Mouse (Mus musculus) G1E (cell line): Measurements from ENCODE around the gene Hsd3b5. TPM values are rescaled to one million over a fixed set of nuclear protein-coding genes. Genes with fewer than 3 reads are reported as not detected.
"Not testable (repeated sequence)": the region's sequence is repeated elsewhere in the genome, so short reads cannot be mapped to it uniquely, and the experiment has no call there.

ENCODE experiments used
- ATAC-seq: 2 replicates; pipeline ENCODE4 v1.8.0; 2016; ENCODE audit warnings: mild to moderate bottlenecking; ENCODE audit not compliant: insufficient number of reproducible peaks, poor library complexity, low FRiP score, severe bottlenecking; ENCODE audit errors: extremely low read depth
- DNase-seq: peaks from one replicate; pipeline ENCODE4 v3.0.0; 2012; ENCODE audit warnings: low spot score
- H3K27me3 ChIP-seq: 2 replicates; pipeline ENCODE4 v1.6.1; 2012; ENCODE audit warnings: mild to moderate bottlenecking, low read length, inconsistent platforms; ENCODE audit not compliant: insufficient read depth
- H3K36me3 ChIP-seq: replicated peaks from 2 replicates; pipeline ENCODE3; 2012; ENCODE audit warnings: mild to moderate bottlenecking, inconsistent platforms
- H3K4me1 ChIP-seq: 2 replicates; pipeline ENCODE4 v1.6.1; 2012; ENCODE audit warnings: low read depth, low read length, inconsistent platforms, mixed read lengths; ENCODE audit not compliant: insufficient read depth
- H3K4me3 ChIP-seq: 2 replicates; pipeline ENCODE4 v1.5.1; 2012; ENCODE audit warnings: low read depth, mild to moderate bottlenecking, inconsistent platforms, low read length, moderate library complexity, mixed read lengths
- H3K9me3 ChIP-seq: replicated peaks from 2 replicates; pipeline ENCODE4 v1.6.1; 2012; ENCODE audit warnings: inconsistent platforms
- CTCF ChIP-seq: IDR thresholded peaks from 2 replicates; pipeline ENCODE4 v1.5.1; 2012; ENCODE audit warnings: low read depth, low read length, inconsistent platforms, mixed read lengths
- GATA1 ChIP-seq: IDR thresholded peaks from 2 replicates; pipeline ENCODE4 v1.6.1; 2012; ENCODE audit warnings: borderline replicate concordance, low read length, inconsistent platforms, mixed read lengths
- GATA2 ChIP-seq: IDR thresholded peaks from 2 replicates; pipeline ENCODE4 v1.6.1; 2012; ENCODE audit warnings: low read depth, low read length, inconsistent platforms, borderline replicate concordance
- POLR2AphosphoS5 ChIP-seq: IDR thresholded peaks from 2 replicates; pipeline ENCODE4 v1.6.1; 2012; ENCODE audit warnings: low read depth, low read length, inconsistent platforms; ENCODE audit not compliant: insufficient replicate concordance
- TAL1 ChIP-seq: conservative IDR thresholded peaks from 2 replicates; pipeline ENCODE4 v1.6.1; 2012; ENCODE audit warnings: low read depth, low read length, inconsistent platforms, mixed read lengths
- polyA plus RNA-seq: library from polyadenylated mRNA; stranded (reverse); fragments of >175 nt; gene quantifications from 2 replicates; pipeline ENCODE4 v1.2.3, GENCODE M21; 2012
- total RNA-seq, 2 experiments: library from RNA; stranded (forward) in 1 of 2; stranded (reverse) in 1 of 2; fragments of 200-1000 nt in 1 of 2; fragments of >200 nt in 1 of 2; fragmentation: Nextera tagmentation in 1 of 2; gene quantifications; 2 replicates each; pipeline ENCODE4 v1.2.3; 2014 to 2017

The Hsd3b5 gene
- total and polyA plus RNA-seq, 3 experiments: 0.11 TPM; not detected in 2

DNA sequence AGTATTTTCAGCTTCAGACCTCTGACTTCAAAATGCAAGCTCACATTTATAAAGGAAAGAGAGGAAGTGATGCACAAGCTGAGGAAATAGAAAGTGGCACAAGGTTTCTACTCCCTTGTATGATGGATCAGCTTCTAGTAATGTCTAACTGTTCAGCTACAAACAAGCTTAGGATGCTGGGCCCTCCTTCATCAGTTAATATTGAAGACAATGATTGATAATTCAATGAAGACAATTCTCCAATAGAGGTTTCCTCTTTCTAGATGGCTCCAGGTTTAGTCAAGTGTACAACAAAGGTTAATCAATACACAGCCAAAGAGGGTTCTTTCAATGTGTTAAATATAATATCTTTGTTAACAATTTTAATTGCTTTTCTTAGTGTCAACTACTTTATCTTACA is 41.3 kb downstream of the Hsd3b5 start, which contains the start of gene Gm10681:
TSS of gene Gm10681 (minus strand) at position 101 of the 400 bp plus-strand sequence.
- H3K4me3 ChIP-seq: no peak within 1 kb of the TSS
- ATAC-seq (no peak), DNase-seq (no peak)
- H3K9me3 ChIP-seq: peaks cover 4% of the 10 kb centered on the region; the same call in 1 of the 2 replicates
- no peaks in the 10 kb centered on the region for H3K4me1 ChIP-seq
- TF ChIP-seq GATA2 (no peak), GATA1 (no peak), POLR2AphosphoS5 (no peak), TAL1 (no peak)
- no peaks in the 10 kb centered on the region for H3K27me3 ChIP-seq
- H3K36me3 ChIP-seq: no peaks in the 10 kb centered on the region

GRCm38 (mm10) chr3:98587721-98588120 is 42.3 kb downstream of the Hsd3b5 start:
- ATAC-seq: no peak
- H3K27me3 ChIP-seq: no peaks in the 10 kb centered on the region
- no peaks in the 10 kb centered on the region for H3K9me3 ChIP-seq
- no peaks in the 10 kb centered on the region for H3K4me1 ChIP-seq
- H3K4me3 ChIP-seq: no peak overlapping the region
- no peak for DNase-seq
- no peaks in the 10 kb centered on the region for H3K36me3 ChIP-seq
- TF ChIP-seq GATA1 (no peak), CTCF (no peak), GATA2 (no peak), POLR2AphosphoS5 (no peak), TAL1 (no peak)

- H3K4me1 ChIP-seq, DNase-seq, H3K36me3 ChIP-seq, H3K27me3 ChIP-seq, H3K4me3 ChIP-seq, ATAC-seq, H3K9me3 ChIP-seq: not testable (repeated sequence)
Observed at GRCm38 (mm10) chr3:98582622-98583021, 47.4 kb downstream of the Hsd3b5 start.

DNA sequence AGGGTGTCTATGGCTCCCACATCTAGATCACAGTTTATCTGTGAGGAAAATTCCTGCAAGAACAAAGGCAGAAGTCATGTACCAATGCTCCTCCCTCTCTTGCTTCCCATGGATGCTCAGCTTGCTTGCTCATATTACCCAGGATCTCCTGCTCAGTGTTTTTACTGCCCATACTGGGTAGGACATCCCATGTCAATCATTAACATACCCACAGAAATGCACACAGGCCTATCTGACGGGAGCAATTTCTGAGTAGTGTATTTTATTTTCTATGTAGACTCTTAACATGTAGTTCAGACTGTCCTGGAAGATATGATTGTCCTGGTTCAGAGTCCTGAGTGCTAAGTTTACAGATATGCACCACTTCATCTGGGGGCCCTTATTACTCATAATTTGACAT is 47.9 kb downstream of the Hsd3b5 start:
- ATAC-seq, H3K27me3 ChIP-seq, H3K4me1 ChIP-seq, H3K36me3 ChIP-seq, H3K4me3 ChIP-seq, DNase-seq, H3K9me3 ChIP-seq: not testable (repeated sequence)

DNA sequence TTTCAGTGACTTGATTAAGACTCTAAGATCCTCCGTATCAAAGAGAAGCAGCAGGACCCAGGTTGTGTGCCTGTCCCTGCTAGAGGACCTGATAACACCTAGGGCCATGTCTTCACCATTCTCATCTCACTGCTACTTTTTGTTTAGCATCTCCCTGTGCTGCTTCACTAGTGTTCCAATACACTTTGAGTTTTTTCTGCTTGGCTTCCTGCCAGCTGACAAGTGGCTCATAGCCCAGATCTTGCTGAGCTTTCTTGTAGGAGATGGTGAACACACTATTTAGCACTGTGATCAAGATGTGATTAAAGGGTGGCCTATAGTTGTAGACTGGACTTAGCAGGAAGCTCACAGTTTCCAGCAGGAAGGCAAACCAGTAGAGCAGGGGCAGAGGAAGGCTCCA is 49.0 kb downstream of the Hsd3b5 start:
- not testable (repeated sequence) for H3K36me3 ChIP-seq, DNase-seq, H3K4me1 ChIP-seq, H3K9me3 ChIP-seq, H3K4me3 ChIP-seq, ATAC-seq, H3K27me3 ChIP-seq

Other genes starting within 250 kb of the Hsd3b5 start
- not detected in 2 replicates for gene Zfp697, start 247.8 kb downstream of the Hsd3b5 start, total RNA-seq (2014; fragmentation: Nextera tagmentation)
- 0.06 and 0.16 TPM in 2 replicates for gene Zfp697, start 247.8 kb downstream of the Hsd3b5 start, total RNA-seq (2017)
- not detected in 2 replicates for gene Zfp697, start 247.8 kb downstream of the Hsd3b5 start, polyA plus RNA-seq
- not detected in 2 replicates for gene Gm4450, start 173.1 kb downstream of the Hsd3b5 start, total RNA-seq (2014; fragmentation: Nextera tagmentation)
- 0.12 TPM in 1 of 2 replicates, not detected in the other for gene Gm4450, start 173.1 kb downstream of the Hsd3b5 start, total RNA-seq (2017)
- gene Gm4450, start 173.1 kb downstream of the Hsd3b5 start, polyA plus RNA-seq: not detected in 2 replicates
- not detected in 2 replicates for gene Hsd3b4, start 119.7 kb downstream of the Hsd3b5 start, total RNA-seq (2014; fragmentation: Nextera tagmentation)
- gene Hsd3b4, start 119.7 kb downstream of the Hsd3b5 start, total RNA-seq (2017): 0.05 TPM in 1 of 2 replicates, not detected in the other
- gene Hsd3b4, start 119.7 kb downstream of the Hsd3b5 start, polyA plus RNA-seq: not detected in 2 replicates
- not detected in 2 replicates for gene Gm10681, start 41.4 kb downstream of the Hsd3b5 start, total RNA-seq (2014; fragmentation: Nextera tagmentation)
- 0.05 TPM in 1 of 2 replicates, not detected in the other for gene Gm10681, start 41.4 kb downstream of the Hsd3b5 start, total RNA-seq (2017)
- gene Gm10681, start 41.4 kb downstream of the Hsd3b5 start, polyA plus RNA-seq: not detected in 2 replicates
- not detected in 2 replicates for gene Hsd3b2, start 94.3 kb upstream of the Hsd3b5 start, total RNA-seq (2014; fragmentation: Nextera tagmentation)
- gene Hsd3b2, start 94.3 kb upstream of the Hsd3b5 start, total RNA-seq (2017): 0.06 and 0.11 TPM in 2 replicates
- not detected in 2 replicates for gene Hsd3b2, start 94.3 kb upstream of the Hsd3b5 start, polyA plus RNA-seq
- gene Hsd3b3, start 132.9 kb upstream of the Hsd3b5 start, total RNA-seq (2014; fragmentation: Nextera tagmentation): not detected in 2 replicates
- 0.49 TPM in 1 of 2 replicates, not detected in the other for gene Hsd3b3, start 132.9 kb upstream of the Hsd3b5 start, total RNA-seq (2017)
- gene Hsd3b3, start 132.9 kb upstream of the Hsd3b5 start, polyA plus RNA-seq: not detected in 2 replicates
- not detected in 2 replicates for gene Hsd3b6, start 184.2 kb upstream of the Hsd3b5 start, total RNA-seq (2014; fragmentation: Nextera tagmentation)
- gene Hsd3b6, start 184.2 kb upstream of the Hsd3b5 start, total RNA-seq (2017): 0.05 TPM in 1 of 2 replicates, not detected in the other
- not detected in 2 replicates for gene Hsd3b6, start 184.2 kb upstream of the Hsd3b5 start, polyA plus RNA-seq
- gene Hsd3b1, start 229.5 kb upstream of the Hsd3b5 start, total RNA-seq (2014; fragmentation: Nextera tagmentation): not detected in 2 replicates
- gene Hsd3b1, start 229.5 kb upstream of the Hsd3b5 start, total RNA-seq (2017): 0.12 TPM in 1 of 2 replicates, not detected in the other
- gene Hsd3b1, start 229.5 kb upstream of the Hsd3b5 start, polyA plus RNA-seq: not detected in 2 replicates